Mouse (Mus musculus): Measurements from ENCODE around the gene Tgfbr3. TPM values are rescaled to one million over a fixed set of nuclear protein-coding genes. Genes with fewer than 3 reads are reported as not detected.
A peak's percentile ranks its signal among the peaks of the same experiment; 100 is the strongest.

Tgfbr3 gene
- polyA plus RNA-seq, 1 experiment from 2014 or later: 4.4 TPM

DNA sequence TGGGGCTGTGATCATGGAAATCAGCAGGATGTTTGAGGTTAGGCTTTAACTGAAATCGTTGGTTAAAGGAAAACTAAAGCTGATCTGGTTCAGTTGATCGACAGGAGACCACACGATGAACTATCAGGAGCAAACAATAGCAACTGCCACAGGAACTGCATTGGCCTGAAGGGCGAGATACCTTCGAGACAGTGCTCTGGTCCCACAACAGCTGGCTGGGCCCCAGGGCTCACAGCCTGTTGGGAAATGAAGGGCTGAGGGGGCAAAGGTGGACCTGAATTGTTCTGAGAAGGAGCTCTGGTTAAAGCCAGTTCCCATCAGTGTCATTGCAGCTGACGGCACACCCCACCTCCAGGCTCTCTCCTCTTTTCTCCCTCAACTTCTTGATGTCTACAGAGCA lies 52.5 kb downstream of the Tgfbr3 start:
- ATAC-seq (peak; percentile 53), DNase-seq (peak; percentile 43)
- peak; percentile 90 for TF ChIP-seq EP300 (IDR thresholded peaks at IDR 0.05; ENCODE audit: low read depth)
- TF ChIP-seq CTCF (IDR thresholded peaks at IDR 0.05; ENCODE audit: low read depth): no peak
- peaks cover 49% of the 10 kb centered on the region for H3K4me1 ChIP-seq (ENCODE audit: insufficient read depth)
- WGBS (ENCODE audit: insufficient replicate concordance): 14% methylated on average over 6 of the region's 6 CpGs
- 0 out of 2 replicates have a peak overlapping the region, but pooled peaks have one; percentile 4 for H3K9ac ChIP-seq (replicated peaks)
- peak overlapping the region; percentile 53 for H3K27ac ChIP-seq (ENCODE audit: low read depth)
- H3K4me2 ChIP-seq (ENCODE audit: low read depth, low read length): no peak overlapping the region
- no peak overlapping the region for H3K4me3 ChIP-seq (ENCODE audit: low read depth, low read length)
- H3K9me3 ChIP-seq (ENCODE audit: low read length): no peaks in the 10 kb centered on the region
- H3K36me3 ChIP-seq (replicated peaks; ENCODE audit: insufficient read depth, low read length): no peaks in the 10 kb centered on the region
- H3K27me3 ChIP-seq (ENCODE audit: insufficient read depth, low read length): no peaks in the 10 kb centered on the region

DNA sequence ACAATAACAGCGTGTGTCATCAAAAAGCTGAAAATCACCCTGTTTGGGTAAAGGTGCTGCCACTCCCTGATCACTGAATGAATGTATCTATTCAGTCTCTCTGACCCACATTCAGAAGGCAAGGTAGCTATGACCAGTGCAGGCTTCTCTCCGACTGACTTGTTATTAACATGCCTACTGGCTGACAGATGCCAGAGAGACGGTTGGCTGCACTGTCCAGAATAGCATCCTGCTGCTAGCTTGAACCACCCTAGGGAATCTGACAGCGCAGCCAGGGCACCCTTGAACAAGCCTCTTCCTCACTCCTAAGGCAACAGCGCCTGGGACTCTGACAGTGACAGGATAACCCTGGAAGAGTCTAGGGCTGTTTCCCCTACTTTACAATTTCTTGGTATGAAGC lies 53.4 kb downstream of the Tgfbr3 start:
- no peak for ATAC-seq
- Histone ChIP-seq H3K4me2 (ENCODE audit: low read depth, low read length) (no peak overlapping the region), H3K9me3 (ENCODE audit: low read length) (no peaks in the 10 kb centered on the region), H3K4me3 (ENCODE audit: low read depth, low read length) (no peak overlapping the region), H3K27me3 (ENCODE audit: insufficient read depth, low read length) (no peaks in the 10 kb centered on the region), H3K9ac (replicated peaks) (no peak overlapping the region), H3K36me3 (replicated peaks; ENCODE audit: insufficient read depth, low read length) (no peaks in the 10 kb centered on the region), H3K4me1 (ENCODE audit: insufficient read depth) (peaks cover 50% of the 10 kb centered on the region), H3K27ac (ENCODE audit: low read depth) (peak overlapping the region; percentile 22; the same call in 1 of the 2 replicates)
- no peak for DNase-seq
- no peak for TF ChIP-seq EP300 (IDR thresholded peaks at IDR 0.05; ENCODE audit: low read depth)
- whole genome bisulfite sequencing (ENCODE audit: insufficient replicate concordance): 68% methylated on average over 5 of the region's 5 CpGs

DNA sequence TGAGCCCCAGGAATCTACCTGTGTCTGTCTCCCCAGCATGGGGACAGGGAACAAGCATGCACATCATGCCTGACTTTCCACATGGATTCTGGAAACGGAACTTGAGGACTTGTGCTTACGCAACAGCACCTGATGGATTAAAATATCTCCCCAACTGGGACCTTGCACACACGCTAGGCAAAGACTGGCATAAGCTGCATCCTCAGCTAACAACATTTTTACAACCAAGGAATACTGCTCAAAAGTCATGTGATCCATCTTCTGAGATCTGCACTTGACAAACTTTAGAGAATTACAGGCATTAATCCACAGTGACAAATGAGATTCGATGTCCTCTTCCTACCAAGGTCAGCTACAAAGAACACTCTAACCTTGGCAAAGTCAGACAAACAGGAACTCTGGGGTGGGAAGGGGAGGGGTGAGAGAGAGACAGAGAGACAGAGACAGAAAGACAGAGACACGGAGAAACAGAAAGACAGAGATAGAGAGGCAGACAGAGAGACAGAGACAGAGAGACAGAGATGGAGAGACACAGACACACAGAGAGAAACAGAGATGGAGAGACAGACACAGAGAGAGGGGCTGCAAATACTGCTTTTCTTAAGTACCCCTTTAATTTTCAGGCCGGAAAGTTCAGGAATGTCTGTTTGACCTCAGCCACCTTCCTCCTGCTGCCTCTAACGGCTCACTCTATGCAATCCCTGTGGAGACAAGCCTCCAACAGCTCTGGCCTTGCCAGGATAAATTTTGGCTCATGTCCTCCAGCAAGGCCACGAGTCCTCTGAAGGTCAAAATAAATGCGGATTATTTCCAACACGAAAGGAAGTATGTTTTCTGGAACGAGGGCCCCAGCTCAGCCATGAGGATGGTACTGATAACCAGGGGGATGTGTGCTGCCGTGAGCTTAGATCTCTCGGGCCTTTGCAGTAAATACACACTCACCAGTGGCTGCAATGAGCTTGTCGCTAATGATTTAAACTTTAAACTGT lies 55.8 kb downstream of the Tgfbr3 start:
- H3K9me3 ChIP-seq (ENCODE audit: low read length): no peaks in the 10 kb centered on the region
- peak overlapping the region; percentile 41 for H3K27ac ChIP-seq (ENCODE audit: low read depth)
- H3K4me1 ChIP-seq (ENCODE audit: insufficient read depth): peaks cover 66% of the 10 kb centered on the region
- DNase-seq (no peak), ATAC-seq (peak; percentile 37; the same call in 1 of the 2 replicates)
- TF ChIP-seq CTCF (IDR thresholded peaks at IDR 0.05; ENCODE audit: low read depth): no peak
- TF ChIP-seq EP300 (IDR thresholded peaks at IDR 0.05; ENCODE audit: low read depth): peak; percentile 59; the same call in 1 of the 2 replicates
- 40% methylated on average over 14 of the region's 14 CpGs for WGBS (ENCODE audit: insufficient replicate concordance)
- H3K27me3 ChIP-seq (ENCODE audit: insufficient read depth, low read length): no peaks in the 10 kb centered on the region
- peak overlapping the region; percentile 27; the same call in 1 of the 2 replicates for H3K4me2 ChIP-seq (ENCODE audit: low read depth, low read length)
- no peaks in the 10 kb centered on the region for H3K36me3 ChIP-seq (replicated peaks; ENCODE audit: insufficient read depth, low read length)
- H3K4me3 ChIP-seq (ENCODE audit: low read depth, low read length): no peak overlapping the region
- no peak overlapping the region for H3K9ac ChIP-seq (replicated peaks)

DNA sequence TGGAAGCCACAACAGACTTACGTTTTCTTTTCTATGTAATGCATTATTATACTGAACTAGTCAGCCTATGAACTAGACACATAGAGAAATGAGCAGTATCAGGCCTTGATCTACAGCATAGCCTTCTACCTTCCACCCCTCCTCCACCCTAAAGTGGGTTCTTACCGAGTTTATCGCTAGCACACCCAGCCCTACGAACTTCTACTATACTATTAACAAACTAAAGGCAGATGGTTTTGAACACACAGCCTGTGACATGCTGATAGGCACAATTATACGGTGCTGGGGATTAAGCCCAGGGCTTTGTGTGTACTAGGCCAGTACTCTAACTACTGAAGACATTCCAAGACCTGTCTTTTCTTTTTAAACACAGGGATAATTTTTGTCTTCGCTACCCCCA lies 59.2 kb downstream of the Tgfbr3 start:
- no peaks in the 10 kb centered on the region; the same call in 1 of the 2 replicates for H3K36me3 ChIP-seq (replicated peaks; ENCODE audit: insufficient read depth, low read length)
- DNase-seq (no peak), ATAC-seq (peak; percentile 46)
- WGBS (ENCODE audit: insufficient replicate concordance): 65% methylated on average over 6 of the region's 6 CpGs
- no peak for TF ChIP-seq EP300 (IDR thresholded peaks at IDR 0.05; ENCODE audit: low read depth)
- TF ChIP-seq CTCF (IDR thresholded peaks at IDR 0.05; ENCODE audit: low read depth): no peak
- no peaks in the 10 kb centered on the region for H3K9me3 ChIP-seq (ENCODE audit: low read length)
- H3K4me2 ChIP-seq (ENCODE audit: low read depth, low read length): no peak overlapping the region
- no peak overlapping the region for H3K27ac ChIP-seq (ENCODE audit: low read depth)
- H3K27me3 ChIP-seq (ENCODE audit: insufficient read depth, low read length): no peaks in the 10 kb centered on the region
- peaks cover 38% of the 10 kb centered on the region for H3K4me1 ChIP-seq (ENCODE audit: insufficient read depth)
- H3K9ac ChIP-seq (replicated peaks): no peak overlapping the region
- no peak overlapping the region for H3K4me3 ChIP-seq (ENCODE audit: low read depth, low read length)

DNA sequence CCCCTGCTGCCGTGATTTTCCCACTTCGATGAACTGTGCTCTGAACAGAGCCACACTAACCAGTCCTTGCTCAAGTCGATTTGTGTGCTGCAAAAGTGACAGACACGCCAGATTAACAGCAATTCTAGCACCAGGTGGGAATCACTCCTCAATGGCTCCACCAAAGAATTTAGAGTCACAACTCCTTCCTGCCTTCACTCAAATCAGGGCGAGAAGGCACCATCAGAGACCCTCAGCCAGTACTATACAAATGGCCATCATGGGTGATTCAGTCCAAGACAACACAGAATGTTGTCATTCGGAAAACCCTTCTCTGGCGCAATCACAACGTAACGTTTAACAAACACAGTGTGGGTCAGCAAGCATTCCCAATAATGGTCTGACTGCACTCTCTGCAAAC lies 60.4 kb downstream of the Tgfbr3 start:
- Histone ChIP-seq H3K36me3 (replicated peaks; ENCODE audit: insufficient read depth, low read length) (no peaks in the 10 kb centered on the region; the same call in 1 of the 2 replicates), H3K4me1 (ENCODE audit: insufficient read depth) (peaks cover 35% of the 10 kb centered on the region), H3K4me3 (ENCODE audit: low read depth, low read length) (no peak overlapping the region), H3K27me3 (ENCODE audit: insufficient read depth, low read length) (no peaks in the 10 kb centered on the region), H3K9me3 (ENCODE audit: low read length) (no peaks in the 10 kb centered on the region), H3K9ac (replicated peaks) (no peak overlapping the region), H3K4me2 (ENCODE audit: low read depth, low read length) (no peak overlapping the region), H3K27ac (ENCODE audit: low read depth) (no peak overlapping the region; the same call in 1 of the 2 replicates)
- no peak for DNase-seq
- ATAC-seq: peak; percentile 52; the same call in 1 of the 2 replicates
- 56% methylated on average over 9 of the region's 9 CpGs for WGBS (ENCODE audit: insufficient replicate concordance)
- TF ChIP-seq EP300 (IDR thresholded peaks at IDR 0.05; ENCODE audit: low read depth) (no peak), CTCF (IDR thresholded peaks at IDR 0.05; ENCODE audit: low read depth) (no peak)

DNA sequence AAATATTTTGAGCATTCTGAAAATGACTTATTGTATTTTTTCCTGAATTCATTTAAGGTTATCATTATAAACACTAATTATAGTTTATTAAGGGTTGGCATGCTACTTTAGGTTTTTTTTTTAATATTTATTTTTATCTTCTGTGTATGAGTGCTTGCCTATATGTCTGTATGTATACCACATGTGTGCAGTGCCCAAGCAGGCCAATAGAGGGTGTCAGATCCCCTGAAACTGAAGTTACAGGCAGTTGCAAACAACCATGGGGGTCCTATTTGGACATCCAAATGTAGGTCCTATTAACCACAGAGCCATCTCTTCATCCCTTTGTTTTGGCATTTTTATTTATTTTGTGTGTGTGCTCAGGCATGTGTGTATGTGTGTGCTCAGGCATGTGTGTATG lies 61.8 kb downstream of the Tgfbr3 start:
- Histone ChIP-seq H3K27ac (ENCODE audit: low read depth) (no peak overlapping the region), H3K27me3 (ENCODE audit: insufficient read depth, low read length) (no peaks in the 10 kb centered on the region), H3K4me3 (ENCODE audit: low read depth, low read length) (no peak overlapping the region), H3K9ac (replicated peaks) (no peak overlapping the region), H3K36me3 (replicated peaks; ENCODE audit: insufficient read depth, low read length) (no peaks in the 10 kb centered on the region; the same call in 1 of the 2 replicates), H3K4me2 (ENCODE audit: low read depth, low read length) (no peak overlapping the region), H3K4me1 (ENCODE audit: insufficient read depth) (peaks cover 40% of the 10 kb centered on the region), H3K9me3 (ENCODE audit: low read length) (no peaks in the 10 kb centered on the region)
- no peak for DNase-seq
- TF ChIP-seq CTCF (IDR thresholded peaks at IDR 0.05; ENCODE audit: low read depth) (0 out of 2 replicates have a peak, but pooled peaks have one; percentile 19), EP300 (IDR thresholded peaks at IDR 0.05; ENCODE audit: low read depth) (no peak)
- no peak for ATAC-seq
